Mouse (Mus musculus): Measurements from ENCODE around the gene Mov10l1.

Gene Mov10l1

DNA sequence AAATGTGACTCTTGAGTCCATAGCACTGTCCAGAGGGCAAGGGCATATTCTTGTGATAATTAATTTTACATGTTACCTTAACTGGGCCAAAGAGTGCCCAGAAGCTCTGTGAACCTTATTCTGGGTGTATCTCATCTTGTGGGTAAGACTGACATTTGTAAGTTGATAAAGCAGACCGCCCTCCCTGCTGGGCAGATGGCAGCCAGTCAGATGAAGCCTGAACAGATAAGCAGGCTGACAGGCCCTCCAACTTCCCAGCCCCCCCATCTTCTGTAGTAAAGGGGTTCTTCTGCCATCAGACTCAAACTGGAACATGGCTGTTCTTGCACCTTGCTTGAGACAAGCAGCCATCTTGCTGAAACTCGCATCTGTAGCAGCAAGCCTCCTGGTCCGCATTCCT lies 34.0 kb downstream of the Mov10l1 start:
- DNase-seq (ENCODE audit: low read depth): no peak

DNA sequence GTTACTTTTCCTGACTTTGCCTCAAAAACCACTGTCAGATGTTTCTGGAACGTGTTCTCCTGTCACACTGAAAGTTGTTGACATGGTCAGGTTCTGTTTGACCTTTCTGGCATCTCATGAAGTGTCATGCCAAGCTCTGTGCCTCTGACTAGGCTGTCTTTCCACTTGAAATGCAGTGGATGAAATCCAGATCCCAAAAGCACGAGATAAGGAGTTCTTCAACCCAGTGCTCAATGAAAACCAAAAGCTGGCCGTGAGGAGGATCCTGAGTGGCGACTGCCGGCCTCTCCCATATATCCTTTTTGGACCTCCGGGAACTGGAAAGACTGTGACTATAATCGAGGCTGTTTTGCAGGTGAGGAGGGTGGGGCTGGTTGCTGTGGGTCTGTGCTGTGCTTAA lies 37.4 kb downstream of the Mov10l1 start:
- no peak for DNase-seq (ENCODE audit: low read depth)

DNA sequence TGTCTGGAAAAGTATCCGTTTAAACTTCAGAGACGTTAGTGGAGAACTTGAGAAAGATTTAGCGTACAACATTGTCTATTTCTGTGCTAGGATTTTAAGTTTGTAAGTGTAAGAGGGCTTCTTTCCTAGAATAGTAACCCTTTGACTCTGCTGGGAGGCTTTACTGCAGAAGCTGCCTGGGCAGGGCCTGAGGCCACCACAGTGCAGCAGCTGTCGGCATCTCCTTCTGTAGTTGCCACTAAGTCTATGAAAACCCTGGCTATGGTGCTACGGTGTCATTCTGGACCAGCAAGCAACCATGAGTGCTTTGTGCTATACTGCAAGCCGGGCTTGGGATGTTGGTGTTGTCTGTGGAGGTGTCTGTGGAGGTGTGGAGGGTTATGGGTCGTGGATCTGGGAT lies 37.8 kb downstream of the Mov10l1 start:
- DNase-seq (ENCODE audit: low read depth): no peak

DNA sequence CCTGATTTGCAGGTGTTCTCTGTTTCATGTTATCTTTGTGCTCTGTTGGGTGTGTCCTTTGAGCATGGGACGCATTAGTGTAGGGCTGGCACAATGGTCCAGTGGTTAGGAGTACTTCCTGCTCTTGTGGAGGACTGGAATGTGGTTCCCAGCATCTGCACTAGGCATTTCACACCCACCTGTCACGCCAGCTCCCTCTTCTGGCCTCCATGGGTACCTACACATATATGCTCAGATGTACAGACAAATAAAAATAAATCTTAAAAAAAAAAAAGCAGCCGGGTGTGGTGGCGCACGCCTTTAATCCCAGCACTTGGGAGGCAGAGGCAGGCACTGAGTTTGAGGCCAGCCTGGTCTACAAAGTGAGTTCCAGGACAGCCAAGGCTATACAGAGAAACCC lies 61.7 kb downstream of the Mov10l1 start:
- no peak for DNase-seq (ENCODE audit: low read depth)

DNA sequence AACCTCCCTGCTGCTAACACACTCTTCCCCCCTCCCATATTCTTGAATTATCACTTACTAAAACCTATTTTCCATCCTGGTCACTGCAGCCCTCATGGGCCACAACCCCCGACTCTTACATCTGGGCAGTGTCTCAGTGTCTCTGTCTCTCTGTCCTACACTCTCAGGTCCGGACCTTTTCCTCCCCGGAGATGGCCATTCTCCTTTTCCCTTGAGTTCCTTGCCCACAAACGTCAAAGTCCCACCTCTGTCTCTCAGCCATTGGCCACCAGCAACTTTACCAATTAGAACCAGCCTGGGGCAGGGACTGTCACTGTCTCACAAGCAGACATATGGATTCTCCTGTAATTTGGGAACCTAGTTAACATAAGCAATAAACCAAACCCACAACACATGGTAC lies 63.6 kb downstream of the Mov10l1 start:
- no peak for DNase-seq (ENCODE audit: low read depth)

DNA sequence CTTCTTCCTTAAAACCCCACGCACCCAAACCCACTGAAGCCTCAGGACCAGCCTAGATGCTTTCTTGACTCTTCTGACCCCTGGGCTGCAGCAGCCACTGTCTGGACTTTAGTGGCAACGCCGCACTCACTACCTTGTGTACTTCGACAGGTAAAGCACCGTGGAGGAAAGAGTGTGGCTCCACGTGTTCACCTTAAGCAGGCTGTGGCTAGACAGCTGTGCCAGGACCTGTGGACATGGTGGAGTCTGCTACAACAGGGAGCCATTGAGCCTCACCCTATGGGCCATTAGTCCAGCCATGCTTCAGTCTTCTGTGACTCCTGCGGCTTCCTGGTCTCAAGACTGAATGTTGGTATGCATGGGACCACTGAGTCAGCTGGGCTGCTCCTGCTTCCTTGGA lies 72.0 kb downstream of the Mov10l1 start:
- no peak for DNase-seq (ENCODE audit: low read depth)

DNA sequence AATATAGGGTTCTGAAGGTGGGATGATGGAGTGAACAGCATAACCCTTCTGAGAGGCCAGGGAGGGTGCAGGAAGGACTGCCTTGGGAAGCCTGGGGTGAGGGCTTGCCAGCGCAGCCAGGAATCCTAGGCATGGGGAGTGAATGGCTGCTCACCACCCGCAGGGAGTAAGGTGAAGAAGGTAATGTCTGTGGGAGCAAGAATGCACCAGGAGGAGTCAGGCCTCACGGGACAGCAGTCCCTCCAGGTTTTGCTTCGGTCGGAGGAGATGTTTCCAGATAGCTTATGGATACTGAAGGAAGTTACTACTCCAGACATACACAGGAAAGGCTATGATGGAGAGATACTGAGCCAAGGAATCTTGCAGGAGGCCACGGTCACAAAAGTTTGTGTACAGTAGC lies 76.0 kb downstream of the Mov10l1 start:
- no peak for DNase-seq (ENCODE audit: low read depth)

DNA sequence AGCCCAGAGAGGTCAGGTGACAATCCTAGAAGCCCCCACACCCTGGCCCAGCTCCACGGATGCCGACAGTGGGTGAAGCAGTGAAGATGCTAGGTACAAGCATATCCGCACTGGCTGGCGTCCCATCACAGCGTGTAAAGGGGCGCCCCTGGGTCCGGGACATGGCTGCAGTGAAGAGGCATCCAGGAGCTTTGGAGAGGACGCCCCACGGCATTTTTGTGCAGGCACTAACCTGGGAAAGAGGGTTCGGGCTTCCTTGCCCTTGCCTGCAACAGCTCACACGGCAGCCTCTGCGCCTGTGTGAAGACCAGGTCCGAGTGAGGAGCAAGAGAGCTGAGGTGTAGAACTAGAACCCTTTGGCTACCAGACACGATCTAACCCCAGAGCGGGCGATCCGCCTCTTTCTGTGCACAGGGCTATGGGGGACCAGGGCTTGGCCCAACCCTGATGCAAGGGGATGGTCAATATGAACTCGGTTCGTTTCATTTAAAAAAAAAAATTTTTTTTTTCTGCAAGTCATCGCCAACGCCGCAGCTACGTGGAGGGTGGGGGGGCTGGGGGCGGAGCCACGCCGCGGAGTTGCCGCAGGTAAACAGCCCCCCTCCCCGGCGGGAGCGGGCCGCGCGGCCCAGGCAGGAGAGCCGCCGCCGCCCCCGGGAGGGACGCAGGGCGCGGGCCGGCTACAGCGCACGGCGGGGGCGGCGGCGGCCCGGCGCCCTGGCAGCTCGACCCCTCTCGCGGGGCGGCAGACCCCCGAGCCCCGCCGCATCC lies 76.6 kb downstream of the Mov10l1 start, which contains the start of gene Panx2:
TSS of gene Panx2 (plus strand) at position 574 of the 771 bp plus-strand sequence.
- DNase-seq (ENCODE audit: low read depth): no peak

DNA sequence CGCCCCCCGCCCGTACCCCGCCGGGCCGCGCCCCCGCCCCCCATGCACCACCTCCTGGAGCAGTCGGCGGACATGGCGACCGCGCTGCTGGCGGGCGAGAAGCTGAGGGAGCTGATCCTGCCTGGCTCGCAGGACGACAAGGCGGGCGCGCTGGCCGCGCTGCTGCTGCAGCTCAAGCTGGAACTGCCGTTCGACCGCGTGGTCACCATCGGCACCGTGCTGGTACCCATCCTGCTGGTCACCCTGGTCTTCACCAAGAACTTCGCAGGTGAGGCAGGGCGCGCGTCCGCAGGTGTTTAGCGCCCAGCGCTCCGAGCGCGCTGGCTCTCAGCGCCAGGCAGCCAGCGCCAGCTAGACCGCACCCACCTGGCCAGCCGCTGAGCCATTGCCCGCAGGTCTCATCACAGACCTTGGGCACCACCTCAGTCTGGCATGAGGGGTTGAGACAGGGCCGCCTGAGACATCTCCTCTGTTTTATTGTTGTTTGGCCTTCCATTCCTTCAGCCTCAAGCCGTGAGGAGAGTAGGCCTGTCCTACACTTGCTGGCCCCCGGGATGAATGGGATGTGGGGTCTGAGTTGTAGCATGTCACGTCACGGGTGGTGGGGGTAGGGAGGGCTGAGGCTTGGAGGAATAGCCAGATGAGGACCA lies 77.4 kb downstream of the Mov10l1 start:
- DNase-seq (ENCODE audit: low read depth): no peak

DNA sequence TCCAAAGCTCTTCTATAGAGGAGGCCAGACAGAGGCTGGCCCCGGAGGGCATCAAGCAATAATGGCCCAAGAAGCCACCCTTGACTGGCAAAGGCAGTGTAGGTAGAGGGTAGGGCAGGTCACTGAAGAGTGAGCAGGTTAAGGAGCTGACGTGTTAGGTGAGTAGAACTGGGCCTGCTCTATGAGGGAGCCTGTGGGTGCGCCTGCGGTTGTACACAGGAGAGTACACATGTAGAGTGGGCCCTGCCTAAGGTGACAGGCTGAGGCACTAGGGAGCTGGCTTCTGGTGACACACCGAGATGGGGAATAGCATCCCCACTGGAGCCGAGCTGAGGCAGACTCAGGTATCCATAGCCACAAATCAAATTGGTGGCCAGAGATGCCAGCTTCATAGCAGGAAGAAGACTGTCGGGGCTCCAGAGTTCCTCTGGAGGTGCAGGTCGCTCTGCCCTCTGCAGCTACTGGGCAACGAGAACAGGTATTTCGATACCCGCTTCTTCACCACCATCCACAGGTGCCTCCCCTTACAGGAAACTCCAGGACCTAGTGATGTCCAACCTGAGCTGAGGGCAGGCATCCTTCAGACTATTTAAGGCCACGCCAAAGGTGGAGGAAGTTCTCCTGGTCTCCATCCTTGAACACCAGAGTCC lies 78.2 kb downstream of the Mov10l1 start:
- DNase-seq (ENCODE audit: low read depth): no peak

DNA sequence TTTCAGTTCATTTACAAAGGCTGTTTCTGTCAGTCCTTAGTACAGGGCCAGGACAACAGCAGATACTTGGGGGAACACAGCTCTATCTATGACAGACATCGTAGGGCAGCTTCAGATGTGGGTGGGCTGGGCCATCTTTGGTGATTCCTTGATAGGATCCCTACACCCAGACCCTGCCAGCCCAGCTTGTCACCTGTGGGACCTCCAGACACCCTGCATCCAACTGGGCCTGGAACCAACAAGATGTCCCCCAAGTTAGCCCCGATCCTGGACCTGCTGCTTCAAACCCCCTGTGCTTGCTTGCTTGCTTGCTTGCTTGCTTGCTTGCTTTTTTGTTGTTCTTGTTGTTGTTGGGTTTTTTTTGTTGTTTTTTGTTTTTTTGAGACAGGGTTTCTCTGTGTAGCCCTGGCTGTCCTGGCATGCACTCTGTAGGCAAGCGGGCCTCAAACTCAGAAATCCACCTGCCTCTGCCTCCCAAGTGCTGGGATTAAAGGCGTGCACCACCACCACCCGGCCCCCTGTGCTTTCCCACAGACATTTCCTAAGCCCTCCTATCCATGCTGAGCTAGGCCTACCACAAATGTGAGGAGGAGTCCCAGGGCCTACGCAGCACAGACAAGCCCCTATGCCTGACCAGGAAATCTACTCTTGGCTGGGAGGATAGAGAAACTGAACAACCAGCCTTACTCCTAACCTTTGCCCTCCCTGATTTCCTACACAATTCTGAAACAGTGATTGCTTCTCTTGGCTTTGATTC lies 79.2 kb downstream of the Mov10l1 start:
- DNase-seq (ENCODE audit: low read depth): no peak

DNA sequence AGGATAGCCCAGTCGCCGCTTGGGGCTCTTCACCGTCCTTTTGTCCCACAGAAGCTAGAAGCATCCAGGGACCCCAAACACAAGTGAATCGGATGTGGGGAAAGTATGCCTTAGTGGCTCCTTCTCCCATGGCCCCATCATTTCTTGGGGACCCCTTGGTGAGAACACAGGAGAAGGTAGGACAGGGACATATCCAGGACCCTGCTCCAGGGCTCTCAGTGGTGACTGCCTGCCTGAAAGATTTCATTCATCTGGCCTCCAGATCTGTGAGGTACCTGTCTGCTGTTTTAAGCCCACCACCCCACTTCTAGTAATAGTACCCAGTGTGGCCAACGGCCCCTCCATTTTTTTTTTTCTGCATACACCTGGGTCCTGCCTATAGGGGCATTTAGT lies 79.8 kb downstream of the Mov10l1 start:
- DNase-seq (ENCODE audit: low read depth): no peak

DNA sequence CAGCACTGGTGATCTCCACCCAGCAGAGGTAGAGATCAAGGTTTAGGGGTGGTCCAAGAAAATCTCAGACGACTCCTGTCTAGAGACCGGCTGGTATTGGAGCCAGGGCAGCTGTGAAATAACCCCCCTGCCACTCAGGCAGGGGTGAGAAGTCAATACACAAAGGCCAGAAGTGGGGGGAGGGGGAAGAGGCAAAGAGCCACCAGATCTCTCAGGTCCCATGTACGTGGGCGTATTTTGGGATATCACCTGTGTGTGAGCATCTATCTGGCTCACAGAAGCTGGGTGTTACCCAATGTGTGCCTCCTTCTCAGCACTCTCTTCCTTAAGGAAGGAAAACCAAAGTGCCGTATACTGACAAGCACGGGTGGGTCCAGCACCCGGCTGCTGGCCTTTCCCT lies 80.3 kb downstream of the Mov10l1 start:
- no peak for DNase-seq (ENCODE audit: low read depth)

DNA sequence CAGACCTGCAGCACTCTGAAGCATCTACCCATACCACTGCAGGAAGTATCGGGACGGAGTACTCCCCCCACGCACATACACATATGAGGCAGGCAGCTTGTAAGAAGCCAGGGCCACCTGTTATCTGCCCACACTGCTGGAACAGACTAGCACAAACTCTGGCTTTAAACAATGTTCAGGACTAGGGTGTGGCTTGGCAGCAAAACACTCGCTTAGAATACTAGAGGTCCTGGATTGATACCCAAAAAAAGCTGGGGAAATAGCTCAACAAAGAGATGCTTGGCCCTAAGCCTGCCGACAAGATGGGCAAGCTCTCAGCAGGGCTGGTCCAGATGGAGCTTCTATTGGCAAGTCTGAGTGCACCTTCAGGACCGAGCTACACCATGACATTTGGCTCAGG lies 80.8 kb downstream of the Mov10l1 start:
- no peak for DNase-seq (ENCODE audit: low read depth)

DNA sequence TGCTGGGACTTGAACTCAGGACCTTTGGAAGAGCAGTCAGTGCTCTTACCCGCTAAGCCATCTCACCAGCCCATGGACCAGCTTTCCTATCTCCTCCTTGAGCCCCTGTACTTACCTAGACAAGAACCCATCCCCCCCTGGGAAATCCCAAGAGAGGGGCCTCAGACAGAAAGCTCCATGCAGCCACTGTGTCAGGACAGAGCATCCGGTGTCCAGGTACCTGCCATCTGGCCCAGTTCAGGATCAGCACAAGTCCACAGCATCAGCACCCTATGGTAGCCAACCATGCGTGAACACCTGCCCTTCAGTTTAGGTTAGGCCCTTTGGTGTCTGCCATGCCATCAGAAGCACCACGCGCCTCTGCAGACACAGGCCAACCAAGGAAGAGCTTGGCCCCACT lies 82.2 kb downstream of the Mov10l1 start:
- DNase-seq (ENCODE audit: low read depth): no peak

DNA sequence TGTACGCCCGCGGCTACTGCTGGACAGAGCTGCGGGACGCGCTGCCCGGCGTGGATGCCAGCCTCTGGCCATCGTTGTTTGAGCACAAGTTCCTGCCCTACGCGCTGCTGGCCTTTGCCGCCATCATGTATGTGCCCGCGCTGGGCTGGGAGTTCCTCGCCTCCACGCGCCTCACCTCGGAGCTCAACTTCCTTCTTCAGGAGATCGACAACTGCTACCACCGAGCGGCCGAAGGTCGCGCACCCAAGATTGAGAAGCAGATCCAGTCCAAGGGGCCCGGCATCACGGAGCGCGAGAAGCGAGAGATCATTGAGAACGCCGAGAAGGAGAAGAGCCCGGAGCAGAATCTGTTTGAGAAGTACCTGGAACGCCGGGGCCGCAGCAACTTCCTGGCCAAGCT lies 84.9 kb downstream of the Mov10l1 start:
- DNase-seq (ENCODE audit: low read depth): no peak

DNA sequence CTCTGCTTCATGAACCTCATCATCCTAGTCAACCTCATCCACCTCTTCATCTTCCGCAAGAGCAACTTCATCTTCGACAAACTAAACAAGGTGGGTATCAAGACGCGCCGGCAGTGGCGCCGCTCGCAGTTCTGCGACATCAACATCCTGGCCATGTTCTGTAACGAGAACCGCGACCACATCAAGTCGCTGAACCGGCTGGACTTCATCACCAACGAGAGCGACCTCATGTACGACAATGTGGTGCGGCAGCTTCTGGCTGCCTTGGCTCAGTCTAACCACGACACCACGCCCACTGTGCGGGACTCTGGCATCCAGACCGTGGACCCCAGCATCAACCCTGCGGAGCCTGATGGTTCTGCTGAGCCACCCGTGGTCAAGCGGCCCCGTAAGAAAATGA lies 85.5 kb downstream of the Mov10l1 start:
- DNase-seq (ENCODE audit: low read depth): no peak

DNA sequence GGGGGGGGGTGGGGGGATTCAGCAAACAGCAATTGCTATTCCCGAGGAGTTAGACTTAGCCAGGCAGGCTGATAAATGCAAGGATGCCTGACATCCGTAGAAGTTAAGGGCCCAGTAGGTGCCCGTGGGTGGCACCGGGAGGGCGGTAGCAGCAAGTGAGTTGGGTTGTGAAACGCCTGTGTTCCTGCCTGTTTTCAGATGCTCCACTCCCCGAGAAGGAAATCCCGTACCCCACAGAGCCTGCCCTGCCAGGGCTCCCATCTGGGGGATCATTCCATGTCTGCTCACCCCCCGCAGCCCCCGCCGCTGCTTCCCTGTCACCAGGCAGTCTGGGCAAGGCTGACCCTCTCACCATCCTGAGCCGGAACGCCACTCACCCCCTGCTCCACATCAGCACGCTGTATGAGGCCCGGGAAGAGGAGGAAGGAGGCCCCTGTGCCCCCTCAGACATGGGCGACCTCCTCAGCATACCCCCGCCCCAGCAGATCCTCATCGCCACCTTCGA lies 86.7 kb downstream of the Mov10l1 start:
- DNase-seq (ENCODE audit: low read depth): no peak

DNA sequence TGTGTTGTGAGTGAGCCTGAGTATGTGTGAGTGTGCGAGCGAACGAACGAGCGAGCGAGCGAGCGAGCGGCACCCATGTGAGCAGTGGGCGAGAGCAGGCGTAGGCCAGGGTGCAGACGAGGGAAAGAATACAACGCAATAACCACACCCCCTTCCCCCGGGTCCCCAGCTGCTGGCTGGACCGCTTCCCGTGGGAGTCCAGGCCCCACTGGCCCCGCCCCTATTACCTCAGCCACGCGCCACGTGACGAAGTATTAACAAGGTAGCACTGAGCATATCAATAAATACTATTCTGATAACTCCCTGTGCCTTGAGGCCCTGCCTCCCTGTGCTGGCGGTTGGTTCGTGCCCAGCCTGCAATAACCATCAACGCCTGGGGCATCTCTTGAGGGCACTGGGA lies 87.9 kb downstream of the Mov10l1 start:
- DNase-seq (ENCODE audit: low read depth): no peak

DNA sequence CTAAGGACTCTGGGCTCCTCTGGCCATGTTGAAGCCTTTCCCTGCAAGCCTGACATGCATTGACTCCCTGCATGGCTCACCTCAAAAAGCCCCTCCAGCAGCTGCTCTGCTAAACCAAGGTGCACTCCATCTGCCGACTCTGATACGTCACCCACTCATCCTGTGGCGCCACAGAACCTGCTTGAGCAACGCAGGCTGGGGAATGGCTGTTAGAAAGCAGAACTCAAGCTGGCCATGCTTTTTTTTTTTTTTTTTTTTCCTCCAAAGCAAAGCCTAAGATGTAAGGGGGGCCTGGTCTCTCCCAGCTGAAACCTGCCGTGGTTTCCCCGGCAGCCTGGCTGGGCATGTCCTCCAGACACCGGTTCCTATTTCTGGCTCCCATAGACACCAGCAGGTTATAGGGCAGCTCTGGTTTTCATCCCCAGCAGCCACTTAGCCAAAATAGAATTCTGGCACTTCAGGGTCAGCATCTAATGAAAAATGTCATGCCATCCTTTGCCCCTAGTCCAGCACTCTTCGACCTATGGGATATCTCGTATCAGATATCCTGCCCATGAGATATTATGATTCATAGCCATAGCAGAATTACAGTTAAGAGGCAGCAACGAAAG lies 91.4 kb downstream of the Mov10l1 start:
- peak; percentile 12 for DNase-seq (ENCODE audit: low read depth)

DNA sequence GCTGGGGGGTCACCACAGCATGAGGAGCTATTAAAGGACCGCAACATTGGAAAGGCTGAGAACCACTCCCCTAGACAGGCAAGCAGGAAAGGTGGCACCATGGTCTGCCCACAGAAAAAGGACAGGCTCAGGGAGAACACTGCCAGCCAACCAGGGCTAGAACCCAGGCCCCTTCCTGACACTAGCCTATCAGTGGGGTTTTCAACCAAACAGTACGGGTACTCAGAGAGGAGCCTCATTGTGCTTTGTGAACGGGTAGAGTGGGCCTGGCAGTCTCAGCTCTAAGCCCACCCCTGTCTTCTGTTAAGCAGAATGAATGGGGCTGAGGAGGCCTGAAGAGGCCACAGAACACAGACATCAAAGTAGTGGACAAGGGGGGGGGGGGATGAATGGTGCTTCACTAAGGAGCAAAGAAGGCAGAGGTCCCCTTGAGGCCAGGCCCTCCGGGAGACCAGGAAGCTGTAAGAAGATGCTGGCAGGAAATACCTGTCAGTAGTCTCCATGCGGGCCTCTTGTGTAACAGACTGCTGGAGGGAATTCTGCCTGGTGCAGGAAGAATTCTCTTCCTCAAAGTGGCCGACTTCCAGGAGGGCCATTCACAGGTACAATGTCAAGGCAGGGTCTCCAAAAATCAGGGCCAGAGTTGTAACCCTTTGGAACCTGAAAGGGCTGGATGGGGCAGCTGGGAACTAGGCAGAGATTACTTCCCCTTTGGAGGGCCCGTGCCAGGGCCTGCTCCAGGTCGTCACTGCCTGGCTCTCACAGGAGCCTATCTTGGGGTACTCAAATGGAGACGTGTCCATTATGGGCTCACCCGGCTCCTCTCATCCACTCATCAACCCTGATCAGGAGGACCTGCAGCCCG lies 92.1 kb downstream of the Mov10l1 start, which contains the start of gene Trabd:
TSS of gene Trabd (plus strand) at position 512 of the 865 bp plus-strand sequence.
- DNase-seq (ENCODE audit: low read depth): no peak

All from induced T-regulatory cell, adult 2 months (primary cell).